Mouse (Mus musculus): ENCODE data around the gene Mtg1.

Mtg1 gene

DNA sequence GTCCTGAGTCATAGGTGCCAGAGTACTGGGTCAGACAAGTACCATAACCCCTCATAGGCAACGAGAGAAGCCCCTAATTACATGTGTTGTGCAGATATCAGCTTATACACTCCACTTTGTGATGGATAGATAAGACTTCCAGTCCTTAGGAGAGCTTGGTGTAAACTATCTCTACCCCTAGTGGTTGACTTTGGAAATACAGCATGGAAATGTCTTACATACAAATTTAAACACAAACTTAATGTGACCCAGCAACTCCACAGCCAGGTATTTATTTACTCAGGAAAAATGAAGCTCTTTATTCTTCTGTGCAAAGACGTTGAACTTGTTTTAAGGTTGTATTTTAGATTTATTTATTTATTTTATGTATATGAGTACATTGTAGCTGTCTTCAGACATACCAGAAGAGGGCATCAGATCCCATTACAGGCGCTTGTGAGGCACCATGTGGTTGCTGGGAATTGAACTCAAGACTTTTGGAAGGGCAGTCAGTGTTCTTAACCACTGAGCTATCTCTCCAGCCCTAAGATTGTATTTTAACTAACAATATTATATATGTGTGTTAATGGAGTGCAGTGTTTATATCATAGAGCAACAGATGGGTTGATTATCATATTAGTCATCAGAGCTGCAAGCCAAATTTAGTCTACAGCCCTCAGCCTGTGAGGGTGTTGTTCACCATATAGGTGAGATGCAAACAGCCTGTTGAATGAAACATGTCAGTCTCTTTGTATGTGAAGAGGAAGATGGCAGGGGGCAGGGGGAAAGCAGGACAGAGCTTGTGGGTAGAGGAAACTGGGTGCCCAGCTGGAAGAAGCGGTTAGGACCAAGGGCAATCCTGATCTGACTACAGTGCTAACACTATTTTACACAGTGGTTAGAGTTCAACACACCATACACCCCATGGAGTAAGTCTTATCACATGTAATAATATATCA lies 51.3 kb downstream of the Mtg1 start:
- no peak for DNase-seq (ENCODE audit: low spot score)

DNA sequence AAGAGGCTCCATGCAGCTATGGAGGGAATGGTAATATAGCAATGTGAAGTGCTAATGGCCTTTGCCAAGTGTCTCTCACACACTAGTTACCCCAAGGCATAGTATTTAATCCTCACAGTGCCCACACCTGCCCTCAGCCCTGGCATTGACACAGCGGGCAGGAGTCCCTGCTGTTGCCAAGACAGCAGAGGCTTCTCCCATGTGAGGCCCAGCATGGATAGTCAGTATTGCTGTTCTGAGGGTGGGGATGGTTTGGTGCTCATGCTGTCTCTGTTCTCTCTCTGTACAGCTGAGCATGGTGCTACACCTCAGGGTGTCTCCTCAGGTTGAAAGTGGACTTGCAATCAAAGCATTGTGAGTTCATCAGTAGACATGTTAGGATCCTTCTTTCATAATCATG lies 53.1 kb downstream of the Mtg1 start:
- DNase-seq (ENCODE audit: low spot score), result no peak

DNA sequence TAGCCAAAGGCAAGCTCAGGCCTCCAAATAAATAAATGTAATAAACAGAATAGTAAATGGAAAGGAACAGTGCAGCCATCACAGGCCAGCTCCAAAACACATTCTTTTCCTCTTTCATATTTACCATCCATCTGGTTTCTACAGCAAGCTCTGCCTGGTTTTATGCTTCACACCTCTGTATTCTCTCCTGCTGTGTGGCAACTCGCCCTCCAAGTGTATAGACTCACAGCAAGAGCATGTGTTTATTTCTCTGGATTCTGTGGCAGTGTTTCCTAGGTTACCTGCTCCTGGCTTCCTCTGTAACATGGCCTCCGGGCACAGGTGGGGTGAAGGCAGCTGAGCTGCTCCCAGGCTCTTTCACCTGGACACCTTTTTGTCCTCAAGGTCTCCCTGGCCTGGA lies 55.1 kb downstream of the Mtg1 start:
- DNase-seq (ENCODE audit: low spot score), result no peak

DNA sequence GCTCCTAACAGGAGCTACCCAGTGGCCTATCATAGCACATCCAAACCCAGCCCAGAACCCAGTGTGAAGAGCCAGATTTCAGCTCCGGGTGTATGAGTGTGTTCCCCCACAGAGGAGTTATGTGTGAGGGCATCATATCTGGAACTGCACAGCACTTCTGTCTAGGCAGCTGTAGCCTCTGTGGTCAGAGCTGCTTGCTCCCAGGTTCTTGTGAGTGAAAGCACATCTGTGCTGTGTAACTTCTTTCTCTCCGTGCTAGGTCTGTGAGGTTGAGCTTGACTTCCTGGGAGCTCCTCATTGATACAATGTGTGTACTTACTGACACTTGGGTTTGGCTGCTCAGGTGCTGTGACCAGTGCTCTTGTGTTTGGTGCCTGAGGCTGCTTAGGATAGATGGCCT lies 55.5 kb downstream of the Mtg1 start:
- peak; percentile 51 for DNase-seq (ENCODE audit: low spot score)

DNA sequence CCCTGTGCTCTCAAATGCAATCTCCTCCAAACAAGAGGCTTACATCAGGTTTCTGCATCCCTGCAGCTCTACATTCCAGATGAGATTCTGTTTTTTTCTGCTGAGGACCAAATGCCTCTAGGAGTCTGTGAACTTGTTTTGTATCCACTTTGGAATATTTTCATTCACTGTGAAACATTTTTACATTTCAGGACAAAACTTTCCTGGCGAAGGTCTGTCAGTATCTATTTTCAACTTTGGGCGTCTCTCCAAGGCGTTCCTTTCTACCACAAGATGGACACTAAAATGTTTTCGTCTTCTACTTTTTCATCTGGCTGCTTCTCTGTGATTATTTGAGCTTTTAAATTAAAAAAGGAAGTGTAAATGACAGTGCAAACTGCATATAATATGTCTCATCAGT lies 56.7 kb downstream of the Mtg1 start:
- DNase-seq (ENCODE audit: low spot score), result no peak

DNA sequence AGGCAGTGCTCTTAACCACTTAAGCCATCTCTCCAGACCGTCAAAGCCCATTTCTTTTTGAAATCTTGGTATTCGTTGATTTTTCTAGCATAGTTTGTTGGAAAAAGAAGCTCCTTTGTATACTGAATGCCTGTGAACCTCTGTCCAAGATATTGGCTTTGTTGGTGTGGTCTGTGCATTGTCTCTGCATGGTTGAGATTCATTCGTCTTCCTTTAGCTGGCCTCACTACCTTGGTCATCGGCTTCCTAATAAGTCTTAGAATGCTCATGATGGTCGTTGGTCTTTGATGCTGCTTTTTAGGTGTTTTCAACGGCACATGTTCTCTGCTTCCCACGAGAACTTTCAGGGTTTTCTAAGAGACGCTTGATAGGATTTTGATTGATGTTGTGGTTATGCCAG lies 58.6 kb downstream of the Mtg1 start:
- DNase-seq (ENCODE audit: low spot score), result no peak

Measured in testis, postnatal 14 days (tissue).